Mouse (Mus musculus): Measurements from ENCODE around the gene Adh7. TPM values are rescaled to one million over a fixed set of nuclear protein-coding genes. Genes with fewer than 3 reads are reported as not detected.

Gene Adh7
- polyA plus RNA-seq, 1 experiment = not detected

- Histone ChIP-seq H3K27ac (ENCODE audit: control insufficient read depth, insufficient read depth, low read depth, low read length, poor library complexity) (no peak overlapping the region), H3K4me3 (replicated peaks; ENCODE audit: control insufficient read depth, low read depth, low read length) (no peak overlapping the region), H3K4me1 (ENCODE audit: control insufficient read depth, insufficient read depth, low read length) (no peaks in the 10 kb centered on the region)
- TF ChIP-seq CTCF (IDR thresholded peaks at IDR 0.05; ENCODE audit: control insufficient read depth, insufficient read depth, low read length) = no peak
- no peak for TF ChIP-seq POLR2A (IDR thresholded peaks at IDR 0.05; ENCODE audit: borderline replicate concordance, control insufficient read depth, low read depth, low read length)
- WGBS = 80% methylated on average over 11 of the region's 11 CpGs
Measured at GRCm38 (mm10) chr3:138215395-138215989, 2.1 kb upstream of the Adh7 start.

- Histone ChIP-seq H3K27ac (ENCODE audit: control insufficient read depth, insufficient read depth, low read depth, low read length, poor library complexity) (no peak overlapping the region), H3K4me1 (ENCODE audit: control insufficient read depth, insufficient read depth, low read length) (no peaks in the 10 kb centered on the region), H3K4me3 (replicated peaks; ENCODE audit: control insufficient read depth, low read depth, low read length) (no peak overlapping the region)
- 84% methylated on average over 8 of the region's 8 CpGs for WGBS
- no peak for TF ChIP-seq CTCF (IDR thresholded peaks at IDR 0.05; ENCODE audit: control insufficient read depth, insufficient read depth, low read length)
- TF ChIP-seq POLR2A (IDR thresholded peaks at IDR 0.05; ENCODE audit: borderline replicate concordance, control insufficient read depth, low read depth, low read length) = no peak
Measured at GRCm38 (mm10) chr3:138216091-138216490, 1.5 kb upstream of the Adh7 start.

DNA sequence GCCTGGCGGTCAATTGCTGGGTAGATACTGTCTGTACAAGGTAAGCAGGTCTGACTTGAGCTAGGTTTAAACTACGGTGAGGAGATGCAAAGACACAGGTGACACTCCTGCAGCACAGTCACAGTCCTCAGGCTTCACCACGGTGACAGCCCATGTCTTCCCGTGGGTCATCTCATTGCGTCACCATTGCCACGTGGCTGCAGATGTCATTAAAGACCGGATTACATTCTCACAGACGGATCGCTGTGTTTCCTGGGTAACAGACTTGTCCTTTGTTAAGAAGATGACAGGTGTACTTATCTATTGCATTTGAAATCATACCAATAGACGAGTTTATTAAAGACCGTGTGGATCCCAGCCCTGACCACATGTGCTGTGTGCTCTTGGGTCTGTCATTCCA lies 3.6 kb downstream of the Adh7 start:
- 72% methylated on average over 11 of the region's 11 CpGs for WGBS
- no peak overlapping the region for H3K4me3 ChIP-seq (replicated peaks; ENCODE audit: control insufficient read depth, low read depth, low read length)
- no peaks in the 10 kb centered on the region for H3K4me1 ChIP-seq (ENCODE audit: control insufficient read depth, insufficient read depth, low read length)
- no peak overlapping the region for H3K27ac ChIP-seq (ENCODE audit: control insufficient read depth, insufficient read depth, low read depth, low read length, poor library complexity)
- no peak for TF ChIP-seq CTCF (IDR thresholded peaks at IDR 0.05; ENCODE audit: control insufficient read depth, insufficient read depth, low read length)
- TF ChIP-seq POLR2A (IDR thresholded peaks at IDR 0.05; ENCODE audit: borderline replicate concordance, control insufficient read depth, low read depth, low read length) = no peak

- no peaks in the 10 kb centered on the region for H3K4me1 ChIP-seq (ENCODE audit: control insufficient read depth, insufficient read depth, low read length)
- TF ChIP-seq POLR2A (IDR thresholded peaks at IDR 0.05; ENCODE audit: borderline replicate concordance, control insufficient read depth, low read depth, low read length) (no peak), CTCF (IDR thresholded peaks at IDR 0.05; ENCODE audit: control insufficient read depth, insufficient read depth, low read length) (no peak)
- no peak overlapping the region for H3K27ac ChIP-seq (ENCODE audit: control insufficient read depth, insufficient read depth, low read depth, low read length, poor library complexity)
- no peak overlapping the region for H3K4me3 ChIP-seq (replicated peaks; ENCODE audit: control insufficient read depth, low read depth, low read length)
- WGBS = 62% methylated on average over 4 of the region's 4 CpGs
Measured at GRCm38 (mm10) chr3:138222511-138222910, 5.0 kb downstream of the Adh7 start.

- TF ChIP-seq POLR2A (IDR thresholded peaks at IDR 0.05; ENCODE audit: borderline replicate concordance, control insufficient read depth, low read depth, low read length) = no peak
- TF ChIP-seq CTCF (IDR thresholded peaks at IDR 0.05; ENCODE audit: control insufficient read depth, insufficient read depth, low read length) = peak; percentile 49; the same call in 1 of the 2 replicates
- Histone ChIP-seq H3K4me1 (ENCODE audit: control insufficient read depth, insufficient read depth, low read length) (no peaks in the 10 kb centered on the region; the same call in 1 of the 2 replicates), H3K4me3 (replicated peaks; ENCODE audit: control insufficient read depth, low read depth, low read length) (no peak overlapping the region), H3K27ac (ENCODE audit: control insufficient read depth, insufficient read depth, low read depth, low read length, poor library complexity) (no peak overlapping the region)
- 36% methylated on average over 5 of the region's 5 CpGs for WGBS
Measured at GRCm38 (mm10) chr3:138222952-138223351, 5.4 kb downstream of the Adh7 start.

GRCm38 (mm10) chr3:138224363-138224954 lies 6.9 kb downstream of the Adh7 start:
- Histone ChIP-seq H3K4me1 (ENCODE audit: control insufficient read depth, insufficient read depth, low read length) (no peaks in the 10 kb centered on the region; the same call in 1 of the 2 replicates), H3K4me3 (replicated peaks; ENCODE audit: control insufficient read depth, low read depth, low read length) (no peak overlapping the region), H3K27ac (ENCODE audit: control insufficient read depth, insufficient read depth, low read depth, low read length, poor library complexity) (no peak overlapping the region)
- TF ChIP-seq POLR2A (IDR thresholded peaks at IDR 0.05; ENCODE audit: borderline replicate concordance, control insufficient read depth, low read depth, low read length) = no peak
- TF ChIP-seq CTCF (IDR thresholded peaks at IDR 0.05; ENCODE audit: control insufficient read depth, insufficient read depth, low read length) = no peak
- 83% methylated on average over 13 of the region's 13 CpGs for WGBS

- TF ChIP-seq POLR2A (IDR thresholded peaks at IDR 0.05; ENCODE audit: borderline replicate concordance, control insufficient read depth, low read depth, low read length) (no peak), CTCF (IDR thresholded peaks at IDR 0.05; ENCODE audit: control insufficient read depth, insufficient read depth, low read length) (no peak)
- no peak overlapping the region for H3K27ac ChIP-seq (ENCODE audit: control insufficient read depth, insufficient read depth, low read depth, low read length, poor library complexity)
- H3K4me3 ChIP-seq (replicated peaks; ENCODE audit: control insufficient read depth, low read depth, low read length) = no peak overlapping the region
- no peaks in the 10 kb centered on the region; the same call in 1 of the 2 replicates for H3K4me1 ChIP-seq (ENCODE audit: control insufficient read depth, insufficient read depth, low read length)
- WGBS = 76% methylated on average over 7 of the region's 7 CpGs
Measured at GRCm38 (mm10) chr3:138225331-138225730, 7.8 kb downstream of the Adh7 start.

DNA sequence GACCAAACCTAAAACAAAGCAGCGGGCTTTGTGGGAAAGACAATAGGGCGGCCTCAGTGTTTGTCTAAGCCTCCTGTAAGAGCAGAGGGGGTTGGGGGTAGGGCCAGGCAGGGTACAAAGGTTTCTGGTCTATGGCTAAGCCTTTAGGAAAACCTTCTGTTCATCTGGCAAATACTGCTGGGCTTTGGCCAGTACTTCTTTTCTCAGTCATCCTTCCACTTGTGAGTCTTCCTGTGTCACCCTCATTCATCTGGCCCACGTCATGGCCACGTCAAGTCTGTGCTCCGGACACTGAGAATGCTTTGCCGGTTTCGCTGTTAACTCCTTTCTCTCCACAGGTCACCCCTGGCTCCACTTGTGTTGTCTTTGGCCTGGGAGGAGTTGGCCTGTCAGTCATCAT lies 8.3 kb downstream of the Adh7 start:
- no peak for TF ChIP-seq CTCF (IDR thresholded peaks at IDR 0.05; ENCODE audit: control insufficient read depth, insufficient read depth, low read length)
- no peak for TF ChIP-seq POLR2A (IDR thresholded peaks at IDR 0.05; ENCODE audit: borderline replicate concordance, control insufficient read depth, low read depth, low read length)
- 89% methylated on average over 7 of the region's 7 CpGs for WGBS
- no peak overlapping the region for H3K4me3 ChIP-seq (replicated peaks; ENCODE audit: control insufficient read depth, low read depth, low read length)
- no peaks in the 10 kb centered on the region; the same call in 1 of the 2 replicates for H3K4me1 ChIP-seq (ENCODE audit: control insufficient read depth, insufficient read depth, low read length)
- no peak overlapping the region for H3K27ac ChIP-seq (ENCODE audit: control insufficient read depth, insufficient read depth, low read depth, low read length, poor library complexity)

Data from bone marrow, adult 2 months (tissue).